Mouse (Mus musculus): ENCODE measurements at regions not wholly inside any gene's neighbourhood (a gene's known extent, or its start where the extent isn't known, plus 50 kb on each side); places are given as distances from the start of the nearest gene placed in this dataset.

DNA sequence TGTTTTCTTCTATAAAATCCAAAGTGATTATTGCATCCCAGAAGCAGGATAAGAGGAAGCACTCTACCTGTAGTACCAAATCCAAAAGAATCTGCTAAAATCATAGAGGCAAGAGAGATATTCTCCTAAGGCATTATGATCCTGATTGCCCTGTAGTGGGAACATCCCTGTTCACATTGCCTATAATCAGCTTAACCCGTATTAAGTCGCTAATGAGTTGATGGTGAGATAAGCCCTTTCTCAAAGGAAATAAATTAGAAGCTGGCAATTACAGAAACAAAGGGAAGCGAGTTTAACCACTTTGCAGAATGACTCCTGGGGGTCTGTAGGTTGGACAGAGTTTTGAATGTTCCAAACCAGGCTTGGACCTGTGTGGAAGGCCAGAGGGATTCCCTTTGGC, 190.4 kb upstream of the Gm9747 start:
- TF ChIP-seq CTCF (IDR thresholded peaks at IDR 0.05; ENCODE audit: insufficient read depth, low read length) (no peak), POLR2A (IDR thresholded peaks at IDR 0.05; ENCODE audit: borderline replicate concordance, extremely low read depth, low read depth, low read length) (no peak)
